Mouse (Mus musculus): ENCODE data around the gene Fez1.

Gene Fez1

GRCm38 (mm10) chr9:36833914-36834313 lies 12.2 kb downstream of the Fez1 start:
- no peak for DNase-seq

GRCm38 (mm10) chr9:36846346-36846745 lies 24.7 kb downstream of the Fez1 start:
- DNase-seq: no peak

GRCm38 (mm10) chr9:36848661-36849060 lies 27.0 kb downstream of the Fez1 start:
- DNase-seq: no peak

- no peak for DNase-seq
These were observed 28.4 kb downstream of the Fez1 start for GRCm38 (mm10) chr9:36850091-36850490.

- DNase-seq: no peak
These were observed 30.5 kb downstream of the Fez1 start for GRCm38 (mm10) chr9:36852175-36852574.

- DNase-seq: no peak
These were observed 34.7 kb downstream of the Fez1 start for GRCm38 (mm10) chr9:36856351-36856750.

GRCm38 (mm10) chr9:36857476-36858117 lies 35.9 kb downstream of the Fez1 start:
- DNase-seq: peak; percentile 18

GRCm38 (mm10) chr9:36858677-36859076 lies 37.0 kb downstream of the Fez1 start:
- peak; percentile 29 for DNase-seq

GRCm38 (mm10) chr9:36862576-36862975 lies 40.9 kb downstream of the Fez1 start:
- no peak for DNase-seq

GRCm38 (mm10) chr9:36863694-36864093 lies 42.0 kb downstream of the Fez1 start:
- no peak for DNase-seq

GRCm38 (mm10) chr9:36864862-36865813 lies 43.5 kb downstream of the Fez1 start:
- no peak for DNase-seq

GRCm38 (mm10) chr9:36868662-36869061 lies 47.0 kb downstream of the Fez1 start:
- no peak for DNase-seq

- no peak for DNase-seq
These were observed 48.6 kb downstream of the Fez1 start for GRCm38 (mm10) chr9:36870263-36870662.

GRCm38 (mm10) chr9:36873796-36874195 lies 52.1 kb downstream of the Fez1 start:
- no peak for DNase-seq

GRCm38 (mm10) chr9:36876313-36876712 lies 54.6 kb downstream of the Fez1 start:
- DNase-seq: no peak

- DNase-seq: no peak
These were observed 55.1 kb downstream of the Fez1 start for GRCm38 (mm10) chr9:36876787-36877186.

- no peak for DNase-seq
These were observed 60.0 kb downstream of the Fez1 start for GRCm38 (mm10) chr9:36881615-36882014.

GRCm38 (mm10) chr9:36882034-36882745 lies 60.5 kb downstream of the Fez1 start:
- DNase-seq: no peak

GRCm38 (mm10) chr9:36883569-36883968 lies 61.9 kb downstream of the Fez1 start:
- DNase-seq: no peak

GRCm38 (mm10) chr9:36885237-36885636 lies 63.6 kb downstream of the Fez1 start:
- peak; percentile 41 for DNase-seq

GRCm38 (mm10) chr9:36890552-36890951 lies 68.9 kb downstream of the Fez1 start:
- DNase-seq: peak; percentile 47

- no peak for DNase-seq
These were observed 71.8 kb downstream of the Fez1 start for GRCm38 (mm10) chr9:36893413-36893990.

GRCm38 (mm10) chr9:36894242-36894641 lies 72.6 kb downstream of the Fez1 start:
- no peak for DNase-seq
